23 mouse cellular contexts compared by ENCODE assay signal in the genomic region with DNA sequence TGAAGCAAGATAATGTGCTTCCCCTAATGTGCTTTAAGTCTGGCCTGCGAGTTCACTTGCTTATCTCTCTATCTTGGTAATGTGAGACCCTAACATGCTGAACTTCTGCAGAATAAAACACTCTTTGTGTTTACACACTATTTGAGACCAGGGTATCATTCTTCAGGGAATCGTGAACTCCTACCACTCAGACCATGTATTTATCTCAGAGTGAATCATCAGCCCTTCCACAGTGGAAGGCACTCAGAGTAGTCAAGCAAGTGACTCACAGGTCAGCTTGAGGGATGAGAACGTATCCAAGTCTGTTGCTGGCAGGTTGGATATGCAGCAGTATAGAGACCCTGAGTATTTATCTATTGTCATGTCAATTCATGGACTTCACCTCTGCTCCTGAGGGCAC.
DNase-seq lines count a peak whose midpoint lies in the region; ATAC-seq and TF ChIP-seq lines count a peak whose summit lies in the region.
"Had no signal": no experiment of that assay in that cellular context is flagged by ENCODE, and none has a peak within 500 bp of the region (broad histone marks: within the 10 kb centered on the region; RNA-seq: fewer than 3 reads in every experiment).

No protein-coding gene starts in this region.

- WGBS in hindbrain, embryonic 15.5 days: 91% methylated on average over 3 of the region's 3 CpGs
- 88% methylated on average over 3 of the region's 3 CpGs for whole genome bisulfite sequencing in hindbrain, embryonic 16.5 days

- H3K4me1 ChIP-seq in hindbrain, embryonic 15.5 days (replicated peaks): peaks cover 18% of the 10 kb centered on the region
- peaks cover 6% of the 10 kb centered on the region for H3K4me1 ChIP-seq in hindbrain, embryonic 16.5 days (ENCODE audit: control insufficient read depth, insufficient read depth, low read depth, low read length)
- H3K4me1 ChIP-seq in ES-Bruce4 (ENCODE audit: control insufficient read depth, insufficient read depth, low read length): no peaks in the 10 kb centered on the region
- H3K4me1 ChIP-seq in embryonic fibroblast, embryonic 13.5 days (ENCODE audit: control insufficient read depth, insufficient read depth, low read length): peaks cover 4% of the 10 kb centered on the region; the same call in 1 of the 2 replicates

- H3K9ac ChIP-seq in hindbrain, embryonic 15.5 days: no peak overlapping the region
- H3K9ac ChIP-seq in hindbrain, embryonic 16.5 days (ENCODE audit: low read depth, low read length): no peak overlapping the region
- H3K9ac ChIP-seq in ES-Bruce4 (ENCODE audit: low read depth, poor library complexity, severe bottlenecking): no peak overlapping the region
- H3K9ac ChIP-seq: heart, embryonic 12.5 days; kidney, embryonic 15.5 days had no signal

- no peak for ATAC-seq in hindbrain, embryonic 15.5 days (ENCODE audit: low FRiP score, low read depth)
- no peak for ATAC-seq in hindbrain, embryonic 16.5 days
- ATAC-seq: CD4-positive, CD25-positive, alpha-beta regulatory T cell, adult 4 months; forebrain, embryonic 14.5 days; intestine, embryonic 16.5 days had no signal

- TF ChIP-seq POLR2A in ES-Bruce4 (IDR thresholded peaks at IDR 0.05; ENCODE audit: insufficient read depth, low read length): no peak
- TF ChIP-seq POLR2A in embryonic fibroblast, embryonic 13.5 days (IDR thresholded peaks at IDR 0.05; ENCODE audit: low read depth, low read length): no peak

- no peaks in the 10 kb centered on the region for H3K9me3 ChIP-seq in hindbrain, embryonic 15.5 days
- H3K9me3 ChIP-seq in hindbrain, embryonic 16.5 days (ENCODE audit: control insufficient read depth, low read length): no peaks in the 10 kb centered on the region; the same call in 1 of the 2 replicates
- H3K9me3 ChIP-seq in ES-Bruce4 (replicated peaks; ENCODE audit: control insufficient read depth, insufficient read depth, low read length, poor library complexity, severe bottlenecking): 0 out of 2 replicates have a peak, but pooled peaks cover 7% of the 10 kb centered on the region
- H3K9me3 ChIP-seq: embryonic facial prominence, embryonic 10.5 days; forebrain, embryonic 10.5 days; kidney, embryonic 15.5 days had no signal

- H3K4me3 ChIP-seq in hindbrain, embryonic 15.5 days: no peak overlapping the region
- H3K4me3 ChIP-seq in hindbrain, embryonic 16.5 days (ENCODE audit: low read length): no peak overlapping the region
- H3K4me3 ChIP-seq in ES-Bruce4 (ENCODE audit: low read depth, low read length): no peak overlapping the region
- no peak overlapping the region for H3K4me3 ChIP-seq in embryonic fibroblast, embryonic 13.5 days (ENCODE audit: insufficient read depth, low read length)
- H3K4me3 ChIP-seq: embryonic facial prominence, embryonic 10.5 days; erythroblast, embryonic 14.5 days; forebrain, embryonic 10.5 days; heart, embryonic 12.5 days; kidney, embryonic 15.5 days had no signal

- no peaks in the 10 kb centered on the region for H3K27me3 ChIP-seq in hindbrain, embryonic 15.5 days
- no peaks in the 10 kb centered on the region for H3K27me3 ChIP-seq in hindbrain, embryonic 16.5 days (replicated peaks; ENCODE audit: control insufficient read depth, insufficient read depth, low read length)
- no peaks in the 10 kb centered on the region for H3K27me3 ChIP-seq in ES-Bruce4 (ENCODE audit: control insufficient read depth, insufficient read depth, low read length, poor library complexity, severe bottlenecking)
- H3K27me3 ChIP-seq: heart, embryonic 12.5 days; kidney, embryonic 15.5 days had no signal

- intact Hi-C loops in heart, postnatal 25 days (cut with DNase I): no loop called here

- TF ChIP-seq CTCF in ES-Bruce4 (IDR thresholded peaks at IDR 0.05; ENCODE audit: low read depth, low read length): no peak
- TF ChIP-seq CTCF in embryonic fibroblast, embryonic 13.5 days (IDR thresholded peaks at IDR 0.05; ENCODE audit: borderline replicate concordance, insufficient read depth, low read length): no peak

- no peak for TF ChIP-seq EP300 in ES-Bruce4 (IDR thresholded peaks at IDR 0.05; ENCODE audit: insufficient read depth, low read depth, low read length)

- no peak overlapping the region for H3K4me2 ChIP-seq in hindbrain, embryonic 15.5 days
- no peak overlapping the region for H3K4me2 ChIP-seq in hindbrain, embryonic 16.5 days (ENCODE audit: low read length)
- H3K4me2 ChIP-seq: heart, embryonic 12.5 days; kidney, embryonic 15.5 days had no signal

- no peaks in the 10 kb centered on the region for H3K36me3 ChIP-seq in hindbrain, embryonic 15.5 days
- no peaks in the 10 kb centered on the region for H3K36me3 ChIP-seq in hindbrain, embryonic 16.5 days (ENCODE audit: control insufficient read depth, insufficient read depth, low read length)
- H3K36me3 ChIP-seq in ES-Bruce4 (ENCODE audit: control insufficient read depth, insufficient read depth, low read length, poor library complexity, severe bottlenecking): no peaks in the 10 kb centered on the region
- H3K36me3 ChIP-seq: embryonic facial prominence, embryonic 10.5 days; forebrain, embryonic 10.5 days; heart, embryonic 12.5 days; kidney, embryonic 15.5 days had no signal

- peak; percentile 7 for DNase-seq in heart, adult 11 months
- no peak for DNase-seq in heart, postnatal 25 days (ENCODE audit: low spot score)
- no peak for DNase-seq in thymus, adult 18-20 months
- DNase-seq in frontal cortex, postnatal 36 days (ENCODE audit: low spot score in 2 of 2): no peak
- DNase-seq: adrenal gland, adult 2 months; cerebellum, adult 11 months; cerebellum, adult 9-10 months; cerebellum, postnatal 25 days; gastrocnemius, postnatal 10 days; heart, postnatal 36 days; kidney, adult 2 months had no signal

- peak overlapping the region; percentile 87; the same call in 1 of the 2 replicates for H3K27ac ChIP-seq in hindbrain, embryonic 15.5 days (replicated peaks)
- H3K27ac ChIP-seq in hindbrain, embryonic 16.5 days (ENCODE audit: low read depth, low read length): no peak overlapping the region
- peak overlapping the region; percentile 59; the same call in 1 of the 2 replicates for H3K27ac ChIP-seq in ES-Bruce4 (ENCODE audit: insufficient read depth, low read length)
- H3K27ac ChIP-seq in embryonic fibroblast, embryonic 13.5 days (ENCODE audit: insufficient read depth, low read length): peak overlapping the region; percentile 99
- H3K27ac ChIP-seq: embryonic facial prominence, embryonic 10.5 days; forebrain, embryonic 10.5 days; kidney, embryonic 15.5 days had no signal
